Mouse (Mus musculus): ENCODE measurements at regions not wholly inside any gene's neighbourhood (a gene's known extent, or its start where the extent isn't known, plus 50 kb on each side); places are given as distances from the start of the nearest gene placed in this dataset.
"Not testable (repeated sequence)": the region's sequence is repeated elsewhere in the genome, so short reads cannot be mapped to it uniquely, and the experiment has no call there.

GRCm38 (mm10) chr13:12688778-12689177 is 111.1 kb downstream of the Prl2c3 start:
- not testable (repeated sequence) for TF ChIP-seq CTCF (IDR thresholded peaks at IDR 0.05; ENCODE audit: low read depth, low read length); POLR2A (IDR thresholded peaks at IDR 0.05; ENCODE audit: borderline replicate concordance, low read depth, low read length)

All from bone marrow macrophage, adult 2 months (primary cell).